ENCODE assay signal across 9 mouse cellular contexts in the genomic region with DNA sequence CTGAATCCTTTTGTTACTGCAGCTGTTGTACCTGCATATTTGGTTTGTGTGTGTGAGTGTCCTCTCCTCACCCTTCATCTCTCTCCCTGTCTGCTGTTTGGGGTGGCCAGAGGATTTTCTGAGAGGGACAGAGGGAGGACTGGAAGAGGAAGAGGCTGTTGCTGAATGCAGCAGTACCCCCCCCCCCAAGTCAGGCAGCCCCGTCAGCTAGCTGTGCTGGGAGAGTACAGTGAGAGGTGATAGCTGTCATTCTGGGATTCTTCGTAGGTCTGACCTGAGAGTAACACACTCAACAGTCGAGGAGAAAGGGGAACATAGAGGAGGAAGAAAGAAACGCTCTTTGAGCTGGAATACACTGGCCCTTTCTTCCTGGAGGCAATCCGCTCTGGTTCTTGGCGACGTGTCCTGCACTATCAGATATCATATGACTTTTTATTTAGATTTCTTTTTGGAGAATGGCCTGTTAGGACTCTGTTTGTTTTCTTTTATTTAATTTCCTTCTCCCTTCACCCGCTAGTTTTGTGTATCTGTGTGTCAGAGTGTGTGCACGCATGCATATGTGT.
DNase-seq lines count a peak whose midpoint lies in the region; ATAC-seq and TF ChIP-seq lines count a peak whose summit lies in the region.
"Had no signal": no experiment of that assay in that cellular context is flagged by ENCODE, and none has a peak within 500 bp of the region (broad histone marks: within the 10 kb centered on the region; RNA-seq: fewer than 3 reads in every experiment).

No protein-coding gene starts in this region.

- peak overlapping the region; percentile 53 for H3K4me2 ChIP-seq in kidney, embryonic 15.5 days
- peak overlapping the region; percentile 81 for H3K4me2 ChIP-seq in midbrain, embryonic 16.5 days (ENCODE audit: low read length)
- H3K4me2 ChIP-seq: liver, embryonic 13.5 days had no signal

- no peaks in the 10 kb centered on the region for H3K36me3 ChIP-seq in kidney, embryonic 15.5 days
- H3K36me3 ChIP-seq in midbrain, embryonic 16.5 days (ENCODE audit: control insufficient read depth, insufficient read depth, low read length), result no peaks in the 10 kb centered on the region
- H3K36me3 ChIP-seq: liver, embryonic 13.5 days had no signal

- H3K27ac ChIP-seq in kidney, embryonic 15.5 days, result peak overlapping the region; percentile 84
- H3K27ac ChIP-seq in cortical plate, adult 2 months (ENCODE audit: insufficient read depth, low read length), result peak overlapping the region; percentile 94
- H3K27ac ChIP-seq in midbrain, embryonic 16.5 days (ENCODE audit: low read length), result peak overlapping the region; percentile 82
- H3K27ac ChIP-seq: liver, embryonic 13.5 days had no signal

- H3K9me3 ChIP-seq in kidney, embryonic 15.5 days (replicated peaks), result no peaks in the 10 kb centered on the region
- no peaks in the 10 kb centered on the region for H3K9me3 ChIP-seq in midbrain, embryonic 16.5 days (replicated peaks; ENCODE audit: control insufficient read depth, low read length, poor library complexity, severe bottlenecking)
- H3K9me3 ChIP-seq: liver, embryonic 13.5 days had no signal

- H3K4me3 ChIP-seq in kidney, embryonic 15.5 days (replicated peaks), result peak overlapping the region; percentile 25
- peak overlapping the region; percentile 35 for H3K4me3 ChIP-seq in cortical plate, adult 2 months (ENCODE audit: insufficient read depth, low read length)
- H3K4me3 ChIP-seq in midbrain, embryonic 16.5 days (ENCODE audit: low read depth, low read length), result peak overlapping the region; percentile 41
- H3K4me3 ChIP-seq: liver, embryonic 13.5 days had no signal

- TF ChIP-seq POLR2A in cortical plate, adult 2 months (IDR thresholded peaks at IDR 0.05; ENCODE audit: extremely low read depth, insufficient read depth, low read length), result no peak

- no peak overlapping the region for H3K9ac ChIP-seq in kidney, embryonic 15.5 days
- peak overlapping the region; percentile 72 for H3K9ac ChIP-seq in midbrain, embryonic 16.5 days (ENCODE audit: low read depth, low read length)
- H3K9ac ChIP-seq: liver, embryonic 13.5 days had no signal

- intact Hi-C loops in heart, postnatal 10 days (cut with DNase I), result loop anchor here (5.0 kb wide), 1 partner anchor 66 kb away; no protein-coding TSS in a partner anchor

- H3K4me1 ChIP-seq in kidney, embryonic 15.5 days, result peaks cover 39% of the 10 kb centered on the region
- H3K4me1 ChIP-seq in cortical plate, adult 2 months (ENCODE audit: control insufficient read depth, insufficient read depth, low read length), result no peaks in the 10 kb centered on the region; the same call in 1 of the 2 replicates
- H3K4me1 ChIP-seq in midbrain, embryonic 16.5 days (ENCODE audit: control insufficient read depth, insufficient read depth, low read length), result peaks cover 27% of the 10 kb centered on the region
- H3K4me1 ChIP-seq: liver, embryonic 13.5 days had no signal

- WGBS in kidney, embryonic 15.5 days, result 23% methylated on average over 9 of the region's 9 CpGs
- 7% methylated on average over 9 of the region's 9 CpGs for WGBS in midbrain, embryonic 16.5 days

- peak; percentile 42; the same call in 1 of the 2 replicates for ATAC-seq in kidney, embryonic 15.5 days (replicated peaks; ENCODE audit: low FRiP score)
- peak; percentile 14; the same call in 1 of the 2 replicates for ATAC-seq in midbrain, embryonic 16.5 days

- DNase-seq in kidney, postnatal 14 days, result no peak
- peak; percentile 51 to 54 for DNase-seq in heart, postnatal 10 days
- no peak for DNase-seq in thymus, postnatal 14 days
- DNase-seq in layer of hippocampus, adult 9-11 months, result no peak
- no peak for DNase-seq in urinary bladder, postnatal 4 days (ENCODE audit: low spot score in 2 of 2)
- DNase-seq: liver, embryonic 13.5 days had no signal

- no peak for TF ChIP-seq CTCF in cortical plate, adult 2 months (IDR thresholded peaks at IDR 0.05; ENCODE audit: extremely low read depth, insufficient read depth, low read length)

- no peaks in the 10 kb centered on the region for H3K27me3 ChIP-seq in kidney, embryonic 15.5 days
- no peaks in the 10 kb centered on the region for H3K27me3 ChIP-seq in midbrain, embryonic 16.5 days (ENCODE audit: control insufficient read depth, insufficient read depth, low read depth, low read length)
- H3K27me3 ChIP-seq: liver, embryonic 13.5 days had no signal

Comparison
In these comparisons a context has a peak if more than half of its experiments do, and no peak if none do; other contexts are left out.
1. DNase-seq: peak in heart, postnatal 10 days (2 of 2); none in kidney, postnatal 14 days (single experiment), thymus, postnatal 14 days (single experiment), layer of hippocampus, adult 9-11 months (single experiment) and urinary bladder, postnatal 4 days (0 of 2).
2. Peak in every context shown above with its lines, with median percentiles within 50 percentile points of each other: H3K27ac ChIP-seq and H3K4me3 ChIP-seq.